Comparison of ENCODE assay signal across 21 mouse cellular contexts in the genomic region with DNA sequence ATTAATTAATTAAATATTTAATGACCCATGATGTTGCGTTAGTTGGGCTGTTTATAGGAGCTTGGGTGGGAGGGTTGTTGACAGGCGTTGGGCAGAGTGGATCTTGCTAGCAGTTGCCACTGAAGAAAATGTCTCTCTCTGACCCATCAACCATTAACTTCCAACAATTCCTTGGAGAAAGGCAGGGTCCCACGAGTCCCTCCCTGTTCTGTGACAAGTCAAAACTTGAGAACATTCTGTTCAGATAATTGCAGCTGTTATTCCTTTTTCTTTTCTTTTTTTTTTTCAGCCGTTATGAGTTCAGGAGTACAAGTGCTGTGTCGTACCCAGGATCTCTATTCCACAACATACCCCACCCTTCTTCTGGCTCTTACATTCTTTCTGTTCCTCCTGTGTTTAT. TPM values are rescaled to one million over a fixed set of nuclear protein-coding genes. Genes with fewer than 3 reads are reported as not detected.
A peak's percentile ranks its signal among the peaks of the same experiment; 100 is the strongest.
DNase-seq lines count a peak whose midpoint lies in the region.
"Had no signal": no experiment of that assay in that cellular context is flagged by ENCODE, and none has a peak within 500 bp of the region (broad histone marks: within the 10 kb centered on the region; RNA-seq: fewer than 3 reads in every experiment).

No protein-coding gene starts in this region.

- H3K4me3 ChIP-seq in heart, embryonic 10.5 days = no peak overlapping the region
- H3K4me3 ChIP-seq: embryonic facial prominence, embryonic 13.5 days; embryonic facial prominence, embryonic 15.5 days; erythroblast, embryonic 14.5 days; forebrain, embryonic 10.5 days; forebrain, embryonic 12.5 days had no signal

- WGBS in heart, embryonic 10.5 days = 68% methylated on average over 5 of the region's 5 CpGs

- H3K27ac ChIP-seq in heart, embryonic 10.5 days = no peak overlapping the region
- H3K27ac ChIP-seq: embryonic facial prominence, embryonic 13.5 days; embryonic facial prominence, embryonic 15.5 days; forebrain, embryonic 10.5 days; forebrain, embryonic 12.5 days had no signal

- DNase-seq in gastrocnemius, adult 18-20 months (ENCODE audit: low spot score) = peak; percentile 23
- DNase-seq in gastrocnemius, postnatal 4 days (ENCODE audit: low spot score in 2 of 2) = no peak
- DNase-seq in heart, adult 8-10 months (ENCODE audit: low spot score) = peak; percentile 13
- DNase-seq in heart, embryonic 10.5 days (ENCODE audit: low spot score) = no peak
- peak; percentile 56 for DNase-seq in 3T3-L1 (ENCODE audit: low read depth, low spot score)
- DNase-seq: adrenal gland, adult 2 months; adrenal gland, postnatal 10 days; adrenal gland, postnatal 25 days; cerebellum, adult 11 months; cerebellum, adult 18-20 months; cerebellum, adult 8-10 months; cerebellum, adult 9-11 months; cerebellum, postnatal 14 days; cerebellum, postnatal 36 days; embryo, embryonic 11 days had no signal

- H3K27me3 ChIP-seq in heart, embryonic 10.5 days (ENCODE audit: insufficient read depth, poor library complexity, severe bottlenecking) = peaks cover 11% of the 10 kb centered on the region; the same call in 1 of the 2 replicates
- H3K27me3 ChIP-seq: embryonic facial prominence, embryonic 13.5 days; embryonic facial prominence, embryonic 15.5 days; forebrain, embryonic 12.5 days had no signal

- H3K4me1 ChIP-seq in heart, embryonic 10.5 days = no peaks in the 10 kb centered on the region
- H3K4me1 ChIP-seq: embryonic facial prominence, embryonic 13.5 days; embryonic facial prominence, embryonic 15.5 days; forebrain, embryonic 10.5 days; forebrain, embryonic 12.5 days had no signal

- no peaks in the 10 kb centered on the region for H3K9me3 ChIP-seq in heart, embryonic 10.5 days
- H3K9me3 ChIP-seq: embryonic facial prominence, embryonic 13.5 days; embryonic facial prominence, embryonic 15.5 days; forebrain, embryonic 10.5 days; forebrain, embryonic 12.5 days had no signal

- no peaks in the 10 kb centered on the region for H3K36me3 ChIP-seq in heart, embryonic 10.5 days
- H3K36me3 ChIP-seq: embryonic facial prominence, embryonic 13.5 days; embryonic facial prominence, embryonic 15.5 days; forebrain, embryonic 10.5 days; forebrain, embryonic 12.5 days had no signal

RNA-seq across cellular contexts. Expression of gene Tnfrsf21, which starts 59.8 kb away (rescaled TPM):
- total RNA-seq in gastrocnemius, adult 18-20 months (2021) = 10 to 100 TPM; 18.4 TPM
- total RNA-seq in gastrocnemius, postnatal 4 days (2021) = 10 to 100 TPM; 21.1 to 25.7 TPM
- 10 to 100 TPM in 2 of 4 experiments, 1 to 10 TPM in 2; 7.1 to 13.9 (median 10.4) TPM for total RNA-seq in heart, adult 8-10 months (2022)
- polyA plus RNA-seq in heart, embryonic 10.5 days (2016; fragmentation: Nextera tagmentation; extraction: Ambion mirVana) = 12.7 and 15.0 TPM in 2 replicates
- total RNA-seq: MEL had no signal

Comparison
In these comparisons a context has a peak if more than half of its experiments do, and no peak if none do; other contexts are left out.
1. DNase-seq: peak in gastrocnemius, adult 18-20 months (single experiment), heart, adult 8-10 months (single experiment) and 3T3-L1 (single experiment); none in gastrocnemius, postnatal 4 days (0 of 2) and heart, embryonic 10.5 days (single experiment).